Mouse (Mus musculus): ENCODE results near the gene Gbf1. TPM values are rescaled to one million over a fixed set of nuclear protein-coding genes. Genes with fewer than 3 reads are reported as not detected.

The Gbf1 gene
- polyA plus RNA-seq, 1 experiment from 2014 or later, result 41.2 TPM

- Histone ChIP-seq H3K9ac (no peak overlapping the region), H3K4me1 (replicated peaks) (peaks cover 23% of the 10 kb centered on the region), H3K4me3 (no peak overlapping the region), H3K27me3 (no peaks in the 10 kb centered on the region), H3K4me2 (no peak overlapping the region), H3K9me3 (replicated peaks) (no peaks in the 10 kb centered on the region), H3K36me3 (peaks cover 12% of the 10 kb centered on the region; the same call in 1 of the 2 replicates), H3K27ac (no peak overlapping the region)
- WGBS, result 82% methylated on average over 3 of the region's 3 CpGs
- no peak for ATAC-seq (replicated peaks; ENCODE audit: insufficient number of reproducible peaks, insufficient read depth, low FRiP score, low read depth)
Measured at GRCm38 (mm10) chr19:46333906-46334305, 181.6 kb downstream of the Gbf1 start.

Other genes with a start within 250 kb of the Gbf1 start
- 12.2 and 15.3 TPM in 2 replicates for gene Armh3, start 154.0 kb upstream of the Gbf1 start, polyA plus RNA-seq (2015; fragmentation: Nextera tagmentation; extraction: Ambion mirVana)
- gene Hps6, start 149.0 kb upstream of the Gbf1 start, polyA plus RNA-seq (2015; fragmentation: Nextera tagmentation; extraction: Ambion mirVana), result 6.5 and 7.5 TPM in 2 replicates
- gene Pprc1, start 107.6 kb upstream of the Gbf1 start, polyA plus RNA-seq (2015; fragmentation: Nextera tagmentation; extraction: Ambion mirVana), result 17.7 and 25.8 TPM in 2 replicates
- 64.5 and 78.7 TPM in 2 replicates for gene Ldb1, start 107.3 kb upstream of the Gbf1 start, polyA plus RNA-seq (2015; fragmentation: Nextera tagmentation; extraction: Ambion mirVana)
- 37.0 and 46.9 TPM in 2 replicates for gene Nolc1, start 76.6 kb upstream of the Gbf1 start, polyA plus RNA-seq (2015; fragmentation: Nextera tagmentation; extraction: Ambion mirVana)
- not detected in 2 replicates for gene Elovl3, start 20.6 kb upstream of the Gbf1 start, polyA plus RNA-seq (2015; fragmentation: Nextera tagmentation; extraction: Ambion mirVana)
- 0.39 and 0.48 TPM in 2 replicates for gene Pitx3, start 4.2 kb upstream of the Gbf1 start, polyA plus RNA-seq (2015; fragmentation: Nextera tagmentation; extraction: Ambion mirVana)
- gene Nfkb2, start 151.8 kb downstream of the Gbf1 start, polyA plus RNA-seq (2015; fragmentation: Nextera tagmentation; extraction: Ambion mirVana), result 7.7 and 13.5 TPM in 2 replicates
- gene Psd, start 174.6 kb downstream of the Gbf1 start, polyA plus RNA-seq (2015; fragmentation: Nextera tagmentation; extraction: Ambion mirVana), result 4.5 and 6.8 TPM in 2 replicates
- 10.5 and 11.4 TPM in 2 replicates for gene Fbxl15, start 175.7 kb downstream of the Gbf1 start, polyA plus RNA-seq (2015; fragmentation: Nextera tagmentation; extraction: Ambion mirVana)
- 118 and 139 TPM in 2 replicates for gene Cuedc2, start 186.2 kb downstream of the Gbf1 start, polyA plus RNA-seq (2015; fragmentation: Nextera tagmentation; extraction: Ambion mirVana)
- 4.1 and 7.5 TPM in 2 replicates for gene Mfsd13a, start 188.6 kb downstream of the Gbf1 start, polyA plus RNA-seq (2015; fragmentation: Nextera tagmentation; extraction: Ambion mirVana)
- gene 2310034G01Rik, start 197.8 kb downstream of the Gbf1 start, polyA plus RNA-seq (2015; fragmentation: Nextera tagmentation; extraction: Ambion mirVana), result 0.67 and 1.1 TPM in 2 replicates
- 103 and 122 TPM in 2 replicates for gene Actr1a, start 243.2 kb downstream of the Gbf1 start, polyA plus RNA-seq (2015; fragmentation: Nextera tagmentation; extraction: Ambion mirVana)
- 15.2 and 20.6 TPM in 2 replicates for gene Sufu, start 244.4 kb downstream of the Gbf1 start, polyA plus RNA-seq (2015; fragmentation: Nextera tagmentation; extraction: Ambion mirVana)